Mouse (Mus musculus) ES-E14 (cell line): ENCODE measurements at regions not wholly inside any gene's neighbourhood (a gene's known extent, or its start where the extent isn't known, plus 50 kb on each side); places are given as distances from the start of the nearest gene placed in this dataset.

Experiments
- CHD2 ChIP-seq: IDR thresholded peaks from 2 replicates; pipeline ENCODE4 v1.6.1; 2014; ENCODE audit warnings: mild to moderate bottlenecking, low read depth, low read length, inconsistent platforms
- ZC3H11A ChIP-seq: IDR thresholded peaks from 2 replicates; pipeline ENCODE4 v1.6.1; 2012; ENCODE audit warnings: low read depth, mild to moderate bottlenecking, inconsistent platforms, low read length, borderline replicate concordance
- ZNF384 ChIP-seq: IDR thresholded peaks from 2 replicates; pipeline ENCODE4 v1.6.1; 2012; ENCODE audit warnings: low read depth, low read length, inconsistent platforms

DNA sequence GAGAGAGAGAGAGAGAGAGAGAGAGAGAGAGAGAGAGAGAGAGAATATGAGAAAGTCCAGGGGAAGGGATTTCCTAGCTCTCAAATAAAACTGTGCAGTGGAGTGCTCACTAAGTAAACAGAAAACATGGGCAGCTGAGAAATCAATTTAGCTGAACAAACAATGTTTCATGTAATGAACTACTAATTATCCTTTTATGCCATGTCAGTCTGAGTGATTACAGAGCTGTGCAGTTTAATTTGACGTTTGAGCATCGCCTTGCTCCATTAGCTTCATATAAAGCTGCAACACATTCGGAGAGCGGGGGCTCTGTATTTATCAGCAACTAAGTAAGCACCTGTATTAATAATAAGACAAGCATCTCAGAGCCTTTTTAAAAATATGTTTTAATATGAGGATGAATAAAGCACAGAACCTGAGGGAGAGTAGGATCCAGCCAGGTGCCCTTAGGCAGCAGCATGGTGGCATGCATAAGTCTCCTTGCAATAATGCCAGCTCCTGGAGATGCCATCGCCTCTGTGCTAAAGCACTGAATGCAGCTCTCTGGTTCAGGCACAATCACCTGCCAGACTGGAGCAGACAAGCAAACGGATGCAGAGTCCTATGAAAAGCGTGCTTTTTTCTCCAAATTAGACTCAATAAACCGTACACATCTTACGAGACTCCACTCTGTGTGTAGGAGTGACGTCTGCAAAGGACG lies 289.5 kb upstream of the Atp11b start:
- TF ChIP-seq ZNF384, result no peak
- TF ChIP-seq ZC3H11A, result no peak
- TF ChIP-seq CHD2, result no peak
